Mouse (Mus musculus) heart, embryonic 13.5 days (tissue): ENCODE measurements around the gene Tmem190. TPM values are rescaled to one million over a fixed set of nuclear protein-coding genes. Genes with fewer than 3 reads are reported as not detected.
"Not testable (repeated sequence)": the region's sequence is repeated elsewhere in the genome, so short reads cannot be mapped to it uniquely, and the experiment has no call there.

ENCODE experiments used
- ATAC-seq: fragments of 200-750 bp; cut with Nextera tagmentation; 2 replicates; pipeline ENCODE4 v1.8.0; 2017; ENCODE audit warnings: moderate TSS enrichment; ENCODE audit not compliant: insufficient number of reproducible peaks, low FRiP score, low TSS enrichment; ENCODE audit errors: extremely low read depth
- H3K27ac ChIP-seq: fragments of 300-500 bp; sonication (generic); replicated peaks from 2 replicates; pipeline ENCODE4 v1.5.1; 2015; ENCODE audit warnings: moderate library complexity, mild to moderate bottlenecking, inconsistent platforms
- H3K27me3 ChIP-seq: fragments of 300-500 bp; sonication (generic); replicated peaks from 2 replicates; pipeline ENCODE4 v1.6.1; 2015; ENCODE audit warnings: mild to moderate bottlenecking, inconsistent platforms
- H3K36me3 ChIP-seq: fragments of 300-500 bp; sonication (generic); 2 replicates; pipeline ENCODE4 v1.6.1; 2015; ENCODE audit warnings: mild to moderate bottlenecking, inconsistent platforms
- H3K4me1 ChIP-seq: fragments of 300-500 bp; sonication (generic); 2 replicates; pipeline ENCODE4 v1.6.1; 2015; ENCODE audit warnings: inconsistent platforms
- H3K4me2 ChIP-seq: fragments of 300-500 bp; sonication (generic); 2 replicates; pipeline ENCODE4 v1.6.1; 2015; ENCODE audit warnings: inconsistent platforms, mild to moderate bottlenecking, moderate library complexity
- H3K4me3 ChIP-seq: fragments of 300-500 bp; sonication (generic); 2 replicates; pipeline ENCODE4 v1.5.1; 2015; ENCODE audit warnings: moderate library complexity, mild to moderate bottlenecking, inconsistent platforms
- H3K9ac ChIP-seq: fragments of 300-500 bp; sonication (generic); 2 replicates; pipeline ENCODE4 v1.6.1; 2015; ENCODE audit warnings: inconsistent platforms, mild to moderate bottlenecking, moderate library complexity
- H3K9me3 ChIP-seq: fragments of 300-500 bp; sonication (generic); 2 replicates; pipeline ENCODE4 v1.6.1; 2016; ENCODE audit warnings: inconsistent platforms
- WGBS: fragments of 180-500 bp; shearing (Covaris S2); methylation state at CpG from one replicate; pipeline ENCODE4 v1.1.7; 2015; ENCODE audit warnings: mixed read lengths; 5-methylcytosine and 5-hydroxymethylcytosine counted together
- polyA plus RNA-seq: library from polyadenylated mRNA; unstranded; fragments of >200 nt; fragmentation: Nextera tagmentation; extraction: Ambion mirVana; gene quantifications from 2 replicates; pipeline ENCODE4 v1.2.1, GENCODE M21; 2015

Gene Tmem190
- polyA plus RNA-seq, 1 experiment from 2014 or later, result not detected

DNA sequence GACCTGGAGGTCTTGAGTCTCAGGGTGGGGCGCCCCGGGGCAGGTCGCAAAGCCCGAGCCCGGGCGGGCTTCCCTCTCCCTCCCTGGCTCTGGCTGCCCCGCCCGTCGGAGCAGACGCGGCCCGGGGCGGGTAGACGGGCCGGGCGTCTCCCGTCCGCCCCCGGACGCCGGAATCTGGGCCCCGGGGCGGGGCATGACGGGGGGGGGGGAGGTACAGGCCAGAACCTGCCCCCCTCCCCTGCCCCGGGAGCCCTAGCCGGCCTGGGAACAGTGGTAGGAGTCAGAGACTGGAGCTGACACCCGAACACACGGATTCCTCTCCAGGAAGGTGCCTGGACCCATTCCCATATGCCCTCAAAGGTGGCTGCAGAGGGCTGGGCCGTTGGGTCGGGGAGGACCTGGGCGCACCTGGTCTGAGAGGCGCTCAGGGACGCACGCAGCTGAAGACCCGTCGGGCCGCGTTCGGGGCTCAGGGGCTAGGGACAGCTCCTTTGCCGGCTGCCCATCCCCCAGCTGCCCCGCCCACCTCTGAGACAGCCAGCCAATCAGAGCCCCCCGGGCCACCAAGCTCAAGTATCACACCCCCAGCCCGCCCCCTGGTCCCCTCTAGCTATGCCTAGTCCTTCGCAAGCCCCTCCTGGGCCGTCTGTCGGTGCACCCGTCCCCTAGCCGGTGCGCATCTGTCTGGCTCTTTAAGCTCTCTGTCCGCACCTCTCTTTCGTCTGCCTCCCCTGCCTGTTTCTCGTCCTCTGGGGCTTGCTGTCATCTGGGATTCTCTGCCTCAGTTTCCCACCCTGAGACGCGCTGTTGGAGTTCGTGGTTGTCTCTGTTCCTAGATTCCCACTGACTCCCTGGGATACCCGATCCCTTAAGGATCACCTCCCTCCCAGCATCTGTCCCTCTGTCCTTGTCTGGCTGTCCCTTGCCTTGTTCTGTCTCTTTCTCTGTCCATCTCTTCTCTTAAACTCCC, 5.6 kb upstream of the Tmem190 start:
- Histone ChIP-seq H3K27me3 (peaks cover 89% of the 10 kb centered on the region), H3K4me1 (peaks cover 15% of the 10 kb centered on the region), H3K27ac (no peak overlapping the region), H3K9ac (peak overlapping the region; percentile 54), H3K4me3 (peak overlapping the region; percentile 44), H3K36me3 (no peaks in the 10 kb centered on the region), H3K4me2 (peak overlapping the region; percentile 64), H3K9me3 (no peaks in the 10 kb centered on the region)
- ATAC-seq, result peak; percentile 43
- 2% methylated on average over 49 of the region's 56 CpGs for WGBS

DNA sequence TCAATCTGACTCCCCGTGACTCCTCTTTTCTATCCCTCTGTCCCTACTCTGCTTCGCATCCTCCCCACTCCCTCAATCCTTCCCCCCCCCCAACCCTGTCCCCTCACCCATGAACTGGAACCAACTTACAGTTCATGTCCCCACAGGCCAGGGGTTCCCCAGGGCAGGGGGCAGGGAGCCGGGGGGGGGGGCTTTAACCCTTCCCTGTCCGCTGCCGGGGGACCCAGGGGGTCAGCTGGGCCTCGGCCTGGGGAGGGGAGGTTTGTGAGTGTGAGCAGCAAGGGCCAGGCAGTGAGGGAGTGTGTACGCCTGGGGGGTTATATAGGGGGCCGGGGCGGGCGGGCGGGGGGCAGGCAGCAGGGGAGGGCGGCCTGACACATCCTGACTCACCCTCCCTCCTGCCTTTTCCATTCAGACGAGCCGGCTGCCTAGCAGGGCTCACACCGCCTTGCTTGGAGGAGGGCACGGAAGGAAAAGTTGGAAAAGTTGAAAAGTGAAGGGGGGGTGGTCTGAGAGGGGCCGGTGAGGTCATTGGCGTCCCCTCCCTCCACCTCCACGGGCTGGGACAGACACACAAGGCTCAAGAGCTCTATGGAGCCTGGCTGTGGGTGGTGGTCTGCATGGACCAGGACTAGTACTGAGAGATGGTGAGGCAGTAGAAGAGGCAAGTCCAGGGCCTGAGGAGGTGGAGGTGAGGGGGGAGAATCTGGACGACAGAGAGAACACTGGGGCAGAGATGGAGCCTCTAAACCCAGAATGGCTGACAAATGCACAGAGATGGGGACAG, 4.7 kb upstream of the Tmem190 start:
- Histone ChIP-seq H3K27me3 (peaks cover 97% of the 10 kb centered on the region), H3K4me3 (0 out of 2 replicates have a peak overlapping the region, but pooled peaks have one; percentile 44), H3K4me2 (peak overlapping the region; percentile 64; the same call in 1 of the 2 replicates), H3K4me1 (peaks cover 15% of the 10 kb centered on the region), H3K9ac (peak overlapping the region; percentile 54; the same call in 1 of the 2 replicates), H3K27ac (no peak overlapping the region), H3K9me3 (no peaks in the 10 kb centered on the region), H3K36me3 (no peaks in the 10 kb centered on the region)
- WGBS, result 6% methylated on average over 19 of the region's 20 CpGs
- no peak for ATAC-seq

DNA sequence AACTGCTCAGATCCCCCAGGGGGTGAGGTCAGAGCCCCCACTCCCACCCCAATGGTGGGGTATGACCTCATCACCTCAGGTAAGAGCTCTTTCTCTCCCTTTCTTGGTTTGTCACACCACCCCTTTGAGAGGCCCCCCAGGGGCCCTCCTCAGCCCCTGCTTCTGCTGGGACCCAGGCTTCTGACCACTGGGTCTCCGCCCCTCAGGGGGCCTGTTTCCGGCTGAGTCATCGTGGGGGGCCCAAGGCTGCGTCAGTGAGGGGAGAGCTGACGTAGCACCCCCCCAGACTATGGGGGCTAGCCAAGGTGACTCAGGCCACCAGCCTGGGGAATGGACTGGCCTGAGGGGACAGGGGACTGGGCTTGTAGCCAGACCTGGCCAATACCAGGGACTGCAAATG, 2.8 kb upstream of the Tmem190 start:
- Histone ChIP-seq H3K4me1 (peaks cover 15% of the 10 kb centered on the region), H3K36me3 (no peaks in the 10 kb centered on the region), H3K4me2 (no peak overlapping the region), H3K4me3 (no peak overlapping the region), H3K27ac (no peak overlapping the region), H3K27me3 (peaks cover 92% of the 10 kb centered on the region), H3K9ac (no peak overlapping the region), H3K9me3 (no peaks in the 10 kb centered on the region)
- ATAC-seq, result no peak
- 36% methylated on average over 5 of the region's 5 CpGs for WGBS

DNA sequence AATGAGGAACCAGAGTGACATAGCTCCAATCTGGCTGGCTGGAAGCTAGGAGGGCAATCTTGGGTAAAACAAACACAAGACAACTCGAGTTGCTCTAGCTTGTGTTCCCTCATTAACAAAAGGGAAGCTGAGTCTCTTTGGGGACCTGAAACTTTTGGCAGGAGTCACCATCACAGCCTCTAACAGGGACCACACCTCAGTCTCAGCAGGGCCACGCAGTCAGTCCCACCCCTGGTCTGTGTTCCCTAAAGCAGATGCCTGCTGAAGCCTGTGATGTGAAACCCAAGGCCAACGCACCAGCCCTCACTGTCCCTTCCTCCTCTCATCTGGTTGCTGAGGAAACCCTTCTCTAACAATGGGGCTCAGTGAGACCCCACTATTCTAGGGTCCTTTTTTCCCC, 607 bp upstream of the Tmem190 start:
- no peak overlapping the region for H3K4me2 ChIP-seq
- ATAC-seq, result no peak
- peaks cover 70% of the 10 kb centered on the region for H3K27me3 ChIP-seq
- H3K36me3 ChIP-seq, result no peaks in the 10 kb centered on the region
- H3K27ac ChIP-seq, result no peak overlapping the region
- no peak overlapping the region for H3K9ac ChIP-seq
- WGBS, result 38% methylated on average over 3 of the region's 3 CpGs
- H3K4me1 ChIP-seq, result peaks cover 8% of the 10 kb centered on the region
- no peak overlapping the region for H3K4me3 ChIP-seq
- H3K9me3 ChIP-seq, result no peaks in the 10 kb centered on the region

DNA sequence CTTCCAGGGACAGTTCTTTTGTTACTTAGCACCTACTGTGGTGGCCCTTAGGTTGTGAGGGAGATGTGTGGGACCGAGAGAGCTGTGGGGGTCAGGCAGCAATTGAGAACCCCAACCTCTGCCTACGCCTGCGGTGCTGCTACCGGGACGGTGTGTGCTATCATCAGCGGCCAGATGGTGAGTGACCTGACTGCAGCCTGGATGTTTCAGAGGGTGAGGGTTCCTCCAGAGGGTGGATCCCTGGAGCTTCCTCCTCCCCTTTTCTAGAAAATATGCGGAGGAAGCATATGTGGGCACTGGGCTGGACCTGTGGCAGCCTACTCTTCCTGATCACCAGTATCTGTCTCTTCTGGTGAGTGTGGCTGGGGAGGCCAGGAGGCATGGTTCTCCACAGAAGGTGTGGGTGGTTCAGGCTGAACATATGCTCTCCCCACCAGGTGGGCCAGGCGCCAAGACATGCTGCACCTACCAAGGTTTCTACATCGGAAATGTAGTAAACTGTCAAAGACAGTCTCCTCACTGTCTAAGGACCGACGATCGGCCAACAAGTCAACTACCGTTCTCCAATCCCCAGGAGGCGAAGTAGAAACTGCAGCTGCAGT, 1.0 kb downstream of the Tmem190 start:
- Histone ChIP-seq H3K9me3 (no peaks in the 10 kb centered on the region), H3K27ac (no peak overlapping the region), H3K4me1 (peaks cover 10% of the 10 kb centered on the region), H3K9ac (no peak overlapping the region), H3K4me3 (no peak overlapping the region), H3K27me3 (peaks cover 62% of the 10 kb centered on the region), H3K36me3 (no peaks in the 10 kb centered on the region), H3K4me2 (no peak overlapping the region)
- ATAC-seq, result no peak
- 54% methylated on average over 14 of the region's 14 CpGs for WGBS

DNA sequence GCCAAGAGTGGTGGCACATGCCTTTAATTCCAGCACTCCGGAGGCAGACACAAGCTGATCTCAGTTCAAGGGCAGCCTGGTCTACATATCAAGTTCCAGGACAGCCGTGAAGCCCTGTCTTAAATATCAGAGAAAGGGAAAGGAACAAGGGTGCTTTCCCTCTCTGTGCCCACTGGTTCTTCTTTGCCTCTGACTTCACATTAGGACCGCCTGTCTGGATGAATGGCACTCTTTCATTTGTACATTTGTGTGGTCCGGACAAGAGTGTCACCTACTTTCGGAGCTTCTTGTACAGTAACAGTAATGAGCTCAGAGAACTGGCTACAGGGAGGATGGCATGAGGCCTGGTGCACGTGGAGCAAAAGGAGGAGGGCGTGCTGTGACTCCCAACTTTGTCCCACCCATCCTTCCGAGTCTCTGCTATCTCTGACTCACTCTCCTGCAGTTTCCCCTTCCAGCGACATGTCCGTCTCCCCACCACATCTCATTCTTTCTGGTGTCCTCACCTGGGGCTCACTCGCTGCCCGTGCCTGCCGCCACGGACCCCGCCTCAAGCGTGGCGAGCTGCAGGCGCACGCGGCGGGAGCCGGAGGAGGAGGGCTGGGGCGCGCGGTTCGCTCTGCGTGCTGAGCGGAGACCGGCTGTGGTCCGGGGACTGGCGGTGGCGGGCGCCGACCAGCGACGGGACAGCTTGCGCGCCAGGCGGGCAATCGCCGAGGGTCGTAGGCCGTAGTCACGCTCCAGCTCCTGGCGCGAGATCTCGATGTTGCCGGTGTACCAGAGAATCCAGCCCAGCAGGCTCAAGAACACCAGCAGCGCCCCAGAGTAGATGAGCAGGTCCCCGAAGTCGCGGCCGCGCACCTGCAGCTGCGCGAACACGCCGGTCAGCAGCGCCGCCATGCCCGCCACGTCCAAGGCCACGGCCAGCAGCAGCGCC, 6.0 kb downstream of the Tmem190 start:
- Histone ChIP-seq H3K27ac (peak overlapping the region; percentile 41), H3K9me3 (no peaks in the 10 kb centered on the region), H3K4me3 (peak overlapping the region; percentile 59), H3K4me1 (peaks cover 16% of the 10 kb centered on the region), H3K27me3 (peaks cover 15% of the 10 kb centered on the region; the same call in 1 of the 2 replicates), H3K9ac (peak overlapping the region; percentile 86), H3K4me2 (peak overlapping the region; percentile 97), H3K36me3 (peaks cover 3% of the 10 kb centered on the region)
- peak; percentile 32; the same call in 1 of the 2 replicates for ATAC-seq
- WGBS, result 2% methylated on average over 62 of the region's 64 CpGs

DNA sequence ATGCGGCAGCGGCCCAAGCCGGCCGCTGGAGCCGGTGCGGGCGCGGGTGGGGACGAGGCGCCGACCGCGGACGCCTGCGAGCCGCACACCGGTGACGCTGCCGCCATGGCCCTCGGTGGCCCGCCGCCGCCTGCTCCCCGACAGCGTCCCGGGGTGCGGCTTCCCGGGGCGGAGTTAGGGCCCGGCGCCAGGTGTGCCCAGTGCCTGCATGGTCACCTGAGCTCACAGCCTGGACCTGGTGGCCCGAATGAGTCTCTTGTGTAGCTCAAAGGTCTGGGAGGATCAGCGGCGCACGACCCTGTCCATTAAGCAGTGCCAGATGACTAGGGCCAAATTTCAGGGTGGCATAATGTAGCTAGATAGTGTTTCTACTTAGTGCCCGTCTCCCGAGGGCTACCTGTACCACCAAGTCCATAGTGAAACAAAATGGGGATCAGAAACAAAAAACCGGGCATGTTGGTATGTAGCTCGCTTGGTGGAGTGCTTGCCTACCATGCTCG, 6.7 kb downstream of the Tmem190 start, which contains the start of gene Tmem238:
Gene Tmem238, minus strand, starts transcription at position 221 of the 500 bp plus-strand sequence.
- Histone ChIP-seq H3K27me3 (peaks cover 9% of the 10 kb centered on the region; the same call in 1 of the 2 replicates), H3K36me3 (peaks cover 10% of the 10 kb centered on the region), H3K4me1 (peaks cover 23% of the 10 kb centered on the region), H3K9me3 (no peaks in the 10 kb centered on the region), H3K4me2 (peak within 1 kb of the TSS; percentile 97), H3K27ac (peak within 1 kb of the TSS; percentile 41), H3K4me3 (peak within 1 kb of the TSS; percentile 59), H3K9ac (peak within 1 kb of the TSS; percentile 86)
- no peak for ATAC-seq
- WGBS, result 8% methylated on average over 40 of the region's 40 CpGs

DNA sequence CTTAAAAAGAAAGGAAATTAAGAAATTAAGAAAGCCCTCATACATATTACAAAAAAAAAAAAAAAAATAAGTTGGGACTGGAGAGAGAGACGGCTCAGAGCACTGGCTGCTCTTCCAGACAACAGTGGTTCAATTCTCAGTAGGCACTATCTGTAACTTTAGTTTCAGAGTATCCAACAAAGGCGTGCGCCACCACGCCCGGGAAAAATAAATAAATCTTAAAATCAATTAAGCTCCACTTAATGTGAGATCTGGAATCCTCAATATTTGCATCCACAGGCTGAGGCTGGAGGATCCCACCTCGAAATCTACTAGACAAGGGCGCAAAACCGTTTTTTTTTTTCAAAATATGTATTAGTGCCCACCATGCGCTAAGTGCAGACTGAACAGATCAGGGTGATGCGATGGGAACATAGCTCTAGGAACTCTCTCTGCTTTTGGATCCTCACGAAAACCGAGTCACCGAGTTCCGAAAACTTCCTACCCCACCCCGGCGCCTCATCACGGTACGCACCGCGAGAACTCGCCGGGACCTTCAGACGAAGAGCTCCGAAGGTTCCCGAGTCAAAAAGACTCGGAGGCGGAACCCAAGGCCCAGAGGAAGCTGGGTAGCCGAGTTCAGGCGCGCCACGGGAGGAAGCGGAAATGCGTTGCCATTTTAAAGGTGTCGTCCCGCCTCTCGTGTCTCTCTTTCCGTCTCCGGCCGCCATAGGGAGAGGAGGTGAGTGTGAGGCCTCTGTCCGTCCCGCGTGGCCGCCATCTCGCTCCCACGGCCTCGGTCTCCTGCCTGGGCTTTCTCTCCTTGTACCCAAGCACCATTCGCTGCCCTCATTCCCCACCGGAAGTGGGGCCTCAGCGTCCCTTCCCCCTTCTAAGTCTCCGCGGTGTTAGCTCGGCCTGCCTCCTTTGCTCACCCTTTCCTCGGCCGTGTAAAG, 9.8 kb downstream of the Tmem190 start, which contains the start of gene Rpl28:
Gene Rpl28, plus strand, starts transcription at position 597 of the 935 bp plus-strand sequence.
- H3K27me3 ChIP-seq, result peaks cover 4% of the 10 kb centered on the region; the same call in 1 of the 2 replicates
- H3K9me3 ChIP-seq, result no peaks in the 10 kb centered on the region
- ATAC-seq, result peak; percentile 77
- peak within 1 kb of the TSS; percentile 94 for H3K27ac ChIP-seq
- H3K4me1 ChIP-seq, result peaks cover 30% of the 10 kb centered on the region
- peak within 1 kb of the TSS; percentile 92 for H3K4me2 ChIP-seq
- peaks cover 41% of the 10 kb centered on the region for H3K36me3 ChIP-seq
- H3K4me3 ChIP-seq, result peak within 1 kb of the TSS; percentile 94
- H3K9ac ChIP-seq, result peak within 1 kb of the TSS; percentile 99
- WGBS, result 2% methylated on average over 54 of the region's 54 CpGs

DNA sequence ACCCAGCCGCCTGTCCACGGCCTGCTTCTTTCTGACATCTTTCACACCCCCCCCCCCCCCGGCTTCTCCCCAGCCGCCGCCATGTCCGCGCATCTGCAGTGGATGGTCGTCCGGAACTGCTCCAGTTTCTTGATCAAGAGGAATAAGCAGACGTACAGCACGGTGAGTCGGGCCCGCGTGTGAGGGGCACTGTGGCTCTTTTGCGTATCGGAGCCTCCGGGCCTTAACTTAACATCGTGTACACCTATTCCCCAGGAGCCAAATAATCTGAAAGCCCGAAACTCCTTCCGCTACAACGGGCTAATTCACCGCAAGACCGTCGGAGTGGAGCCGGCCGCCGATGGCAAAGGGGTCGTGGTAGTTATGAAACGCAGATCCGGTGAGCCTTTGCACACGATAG, 10.5 kb downstream of the Tmem190 start:
- Histone ChIP-seq H3K27ac (peak overlapping the region; percentile 92), H3K4me2 (peak overlapping the region; percentile 92), H3K36me3 (peaks cover 48% of the 10 kb centered on the region), H3K4me1 (peaks cover 28% of the 10 kb centered on the region), H3K9ac (peak overlapping the region; percentile 99), H3K4me3 (peak overlapping the region; percentile 94)
- H3K9me3 ChIP-seq, ATAC-seq, H3K27me3 ChIP-seq: not testable (repeated sequence)
- under 1% methylated on average over 31 of the region's 31 CpGs for WGBS
